Mouse (Mus musculus) liver, postnatal 0 days (tissue): ENCODE measurements around the gene Sccpdh.

Experiments
- CTCF ChIP-seq: sonication (generic); IDR thresholded peaks from 2 replicates; pipeline ENCODE4 v1.5.1; 2016; ENCODE audit warnings: antibody characterized with exemption, low read depth
- EP300 ChIP-seq: IDR thresholded peaks from 2 replicates; pipeline ENCODE4 v1.6.1; 2016; ENCODE audit warnings: antibody characterized with exemption, low read depth, mild to moderate bottlenecking

GRCm38 (mm10) chr1:179728661-179729060 lies 60.7 kb downstream of the Sccpdh start:
- TF ChIP-seq CTCF (no peak), EP300 (no peak)
